Mouse (Mus musculus): ENCODE measurements around the gene Fstl5. TPM values are rescaled to one million over a fixed set of nuclear protein-coding genes. Genes with fewer than 3 reads are reported as not detected.

The Fstl5 gene
- not detected in 2 replicates for total RNA-seq (2015; ENCODE audit: low replicate concordance)
- total RNA-seq (2017; ENCODE audit: low replicate concordance) = not detected in 2 replicates

- no peak for ATAC-seq (replicated peaks; ENCODE audit: low FRiP score, poor library complexity, severe bottlenecking)
Measured at GRCm38 (mm10) chr3:76074060-76074707, at the start of gene Fstl5. Gene Fstl5 (plus strand): TSS chr3:76074270.

GRCm38 (mm10) chr3:76025523-76025922 lies 48.5 kb upstream of the Fstl5 start:
- ATAC-seq (replicated peaks; ENCODE audit: low FRiP score, poor library complexity, severe bottlenecking) = no peak

GRCm38 (mm10) chr3:76051124-76051523 lies 22.9 kb upstream of the Fstl5 start:
- ATAC-seq (replicated peaks; ENCODE audit: low FRiP score, poor library complexity, severe bottlenecking) = no peak

GRCm38 (mm10) chr3:76061996-76062395 lies 12.1 kb upstream of the Fstl5 start:
- ATAC-seq (replicated peaks; ENCODE audit: low FRiP score, poor library complexity, severe bottlenecking) = no peak

- ATAC-seq (replicated peaks; ENCODE audit: low FRiP score, poor library complexity, severe bottlenecking) = no peak
Measured at GRCm38 (mm10) chr3:76067920-76068319, 6.2 kb upstream of the Fstl5 start.

GRCm38 (mm10) chr3:76072826-76073225 lies 1.2 kb upstream of the Fstl5 start:
- no peak for ATAC-seq (replicated peaks; ENCODE audit: low FRiP score, poor library complexity, severe bottlenecking)

- no peak for ATAC-seq (replicated peaks; ENCODE audit: low FRiP score, poor library complexity, severe bottlenecking)
Measured at GRCm38 (mm10) chr3:76140445-76140844, 66.4 kb downstream of the Fstl5 start.

GRCm38 (mm10) chr3:76147846-76148245 lies 73.8 kb downstream of the Fstl5 start:
- no peak for ATAC-seq (replicated peaks; ENCODE audit: low FRiP score, poor library complexity, severe bottlenecking)

GRCm38 (mm10) chr3:76238834-76239233 lies 164.8 kb downstream of the Fstl5 start:
- ATAC-seq (replicated peaks; ENCODE audit: low FRiP score, poor library complexity, severe bottlenecking) = no peak

GRCm38 (mm10) chr3:76251385-76251784 lies 177.3 kb downstream of the Fstl5 start:
- no peak for ATAC-seq (replicated peaks; ENCODE audit: low FRiP score, poor library complexity, severe bottlenecking)

GRCm38 (mm10) chr3:76292993-76293392 lies 218.9 kb downstream of the Fstl5 start:
- ATAC-seq (replicated peaks; ENCODE audit: low FRiP score, poor library complexity, severe bottlenecking) = no peak

- no peak for ATAC-seq (replicated peaks; ENCODE audit: low FRiP score, poor library complexity, severe bottlenecking)
Measured at GRCm38 (mm10) chr3:76294394-76294793, 220.3 kb downstream of the Fstl5 start.

- no peak for ATAC-seq (replicated peaks; ENCODE audit: low FRiP score, poor library complexity, severe bottlenecking)
Measured at GRCm38 (mm10) chr3:76301026-76301773, 227.1 kb downstream of the Fstl5 start.

GRCm38 (mm10) chr3:76316991-76317390 lies 242.9 kb downstream of the Fstl5 start:
- no peak for ATAC-seq (replicated peaks; ENCODE audit: low FRiP score, poor library complexity, severe bottlenecking)

- ATAC-seq (replicated peaks; ENCODE audit: low FRiP score, poor library complexity, severe bottlenecking) = no peak
Measured at GRCm38 (mm10) chr3:76319531-76319930, 245.5 kb downstream of the Fstl5 start.

GRCm38 (mm10) chr3:76322431-76322830 lies 248.4 kb downstream of the Fstl5 start:
- no peak for ATAC-seq (replicated peaks; ENCODE audit: low FRiP score, poor library complexity, severe bottlenecking)

GRCm38 (mm10) chr3:76336922-76337321 lies 262.9 kb downstream of the Fstl5 start:
- no peak for ATAC-seq (replicated peaks; ENCODE audit: low FRiP score, poor library complexity, severe bottlenecking)

GRCm38 (mm10) chr3:76367000-76367399 lies 292.9 kb downstream of the Fstl5 start:
- no peak for ATAC-seq (replicated peaks; ENCODE audit: low FRiP score, poor library complexity, severe bottlenecking)

- ATAC-seq (replicated peaks; ENCODE audit: low FRiP score, poor library complexity, severe bottlenecking) = no peak
Measured at GRCm38 (mm10) chr3:76369910-76370309, 295.8 kb downstream of the Fstl5 start.

GRCm38 (mm10) chr3:76428775-76429372 lies 354.8 kb downstream of the Fstl5 start:
- ATAC-seq (replicated peaks; ENCODE audit: low FRiP score, poor library complexity, severe bottlenecking) = no peak
